ENCODE assay signal across 12 mouse cellular contexts in genomic region chr8:72162821-72163220, GRCm38 (mm10). TPM values are rescaled to one million over a fixed set of nuclear protein-coding genes. Genes with fewer than 3 reads are reported as not detected.
DNase-seq lines count a peak whose midpoint lies in the region; ATAC-seq and TF ChIP-seq lines count a peak whose summit lies in the region.
"Had no signal": no experiment of that assay in that cellular context is flagged by ENCODE, and none has a peak within 500 bp of the region (broad histone marks: within the 10 kb centered on the region; RNA-seq: fewer than 3 reads in every experiment).

No protein-coding gene starts in this region.

- TF ChIP-seq EP300 in stomach, postnatal 0 days (optimal IDR thresholded peaks at IDR 0.05), result no peak

- no peak overlapping the region for H3K27ac ChIP-seq in lung, embryonic 15.5 days
- H3K27ac ChIP-seq in embryonic facial prominence, embryonic 10.5 days (replicated peaks), result no peak overlapping the region
- H3K27ac ChIP-seq in limb, embryonic 13.5 days, result no peak overlapping the region
- no peak overlapping the region for H3K27ac ChIP-seq in stomach, postnatal 0 days (replicated peaks)
- H3K27ac ChIP-seq: layer of hippocampus, adult 2 months had no signal

- H3K9ac ChIP-seq in lung, embryonic 15.5 days, result no peak overlapping the region
- no peak overlapping the region for H3K9ac ChIP-seq in limb, embryonic 13.5 days
- no peak overlapping the region for H3K9ac ChIP-seq in stomach, postnatal 0 days (ENCODE audit: low read length)

- peaks cover 24% of the 10 kb centered on the region for H3K4me1 ChIP-seq in lung, embryonic 15.5 days
- peaks cover 23% of the 10 kb centered on the region for H3K4me1 ChIP-seq in embryonic facial prominence, embryonic 10.5 days
- H3K4me1 ChIP-seq in limb, embryonic 13.5 days, result peaks cover 35% of the 10 kb centered on the region
- peaks cover 7% of the 10 kb centered on the region for H3K4me1 ChIP-seq in stomach, postnatal 0 days (replicated peaks; ENCODE audit: control insufficient read depth, insufficient read depth)

- peaks cover 7% of the 10 kb centered on the region for H3K36me3 ChIP-seq in lung, embryonic 15.5 days
- peaks cover 48% of the 10 kb centered on the region for H3K36me3 ChIP-seq in embryonic facial prominence, embryonic 10.5 days (replicated peaks)
- H3K36me3 ChIP-seq in limb, embryonic 13.5 days, result peaks cover 25% of the 10 kb centered on the region
- H3K36me3 ChIP-seq in stomach, postnatal 0 days (ENCODE audit: control insufficient read depth, insufficient read depth, low read length), result no peaks in the 10 kb centered on the region

- no peak for TF ChIP-seq CTCF in stomach, postnatal 0 days (IDR thresholded peaks at IDR 0.05; ENCODE audit: low read depth)

- no peaks in the 10 kb centered on the region for H3K9me3 ChIP-seq in lung, embryonic 15.5 days
- H3K9me3 ChIP-seq in embryonic facial prominence, embryonic 10.5 days, result no peaks in the 10 kb centered on the region
- no peaks in the 10 kb centered on the region for H3K9me3 ChIP-seq in limb, embryonic 13.5 days
- H3K9me3 ChIP-seq in stomach, postnatal 0 days (ENCODE audit: control insufficient read depth, low read length), result no peaks in the 10 kb centered on the region

- no peak for DNase-seq in lung, adult 18-20 months
- no peak for DNase-seq in embryonic facial prominence, embryonic 10.5 days (ENCODE audit: low spot score)
- DNase-seq in stomach, postnatal 0 days (ENCODE audit: low spot score), result no peak
- no peak for DNase-seq in adrenal gland, adult 8-10 months
- DNase-seq in gastrocnemius, postnatal 10 days, result no peak
- DNase-seq: cerebellum, adult 8-10 months; heart, postnatal 4 days had no signal

- 0 out of 2 replicates have a peak overlapping the region, but pooled peaks have one; percentile 62 for H3K4me2 ChIP-seq in lung, embryonic 15.5 days
- peak overlapping the region; percentile 85; the same call in 1 of the 2 replicates for H3K4me2 ChIP-seq in limb, embryonic 13.5 days (replicated peaks)
- H3K4me2 ChIP-seq in stomach, postnatal 0 days (replicated peaks; ENCODE audit: low read depth), result peak overlapping the region; percentile 87; the same call in 1 of the 2 replicates

- no peak overlapping the region for H3K4me3 ChIP-seq in lung, embryonic 15.5 days
- peak overlapping the region; percentile 97; the same call in 1 of the 2 replicates for H3K4me3 ChIP-seq in embryonic facial prominence, embryonic 10.5 days
- H3K4me3 ChIP-seq in limb, embryonic 13.5 days, result no peak overlapping the region
- H3K4me3 ChIP-seq in stomach, postnatal 0 days (ENCODE audit: low read depth, low read length), result no peak overlapping the region

- ATAC-seq in lung, embryonic 15.5 days (ENCODE audit: borderline replicate concordance, extremely low read depth, low FRiP score, low TSS enrichment), result no peak
- no peak for ATAC-seq in limb, embryonic 13.5 days (ENCODE audit: low FRiP score, low read depth)
- ATAC-seq in stomach, postnatal 0 days (ENCODE audit: low FRiP score, low TSS enrichment), result no peak

- H3K27me3 ChIP-seq in lung, embryonic 15.5 days, result no peaks in the 10 kb centered on the region
- H3K27me3 ChIP-seq in embryonic facial prominence, embryonic 10.5 days (replicated peaks; ENCODE audit: low read depth, poor library complexity, severe bottlenecking), result no peaks in the 10 kb centered on the region
- H3K27me3 ChIP-seq in limb, embryonic 13.5 days, result no peaks in the 10 kb centered on the region
- no peaks in the 10 kb centered on the region for H3K27me3 ChIP-seq in stomach, postnatal 0 days (ENCODE audit: control insufficient read depth, insufficient read depth, low read length)

RNA-seq across cellular contexts. Expression of gene Rab8a, which starts 1.8 kb away (rescaled TPM):
- polyA plus RNA-seq in lung, embryonic 15.5 days (2015; fragmentation: Nextera tagmentation; extraction: Ambion mirVana), result 118 and 120 TPM in 2 replicates
- polyA plus RNA-seq in embryonic facial prominence, embryonic 10.5 days (2016; fragmentation: Nextera tagmentation; extraction: Ambion mirVana), result 130 and 139 TPM in 2 replicates
- polyA plus RNA-seq in limb, embryonic 13.5 days (2015; fragmentation: Nextera tagmentation; extraction: Ambion mirVana), result 121 and 125 TPM in 2 replicates
- 84.0 and 88.6 TPM in 2 replicates for polyA plus RNA-seq in stomach, postnatal 0 days (2015; fragmentation: Nextera tagmentation; extraction: Ambion mirVana)
- 10 to 100 TPM; 56.6 to 69.3 (median 61.7) TPM for total RNA-seq in adrenal gland, adult 8-10 months (2022)
- total RNA-seq in gastrocnemius, postnatal 10 days (2021), result 10 to 100 TPM; 22.8 to 30.8 TPM

RNA-seq across cellular contexts. Expression of gene Hsh2d, which starts 26.6 kb away (rescaled TPM):
- polyA plus RNA-seq in lung, embryonic 15.5 days (2015; fragmentation: Nextera tagmentation; extraction: Ambion mirVana), result 0.34 and 0.57 TPM in 2 replicates
- polyA plus RNA-seq in embryonic facial prominence, embryonic 10.5 days (2016; fragmentation: Nextera tagmentation; extraction: Ambion mirVana), result not detected in 2 replicates
- polyA plus RNA-seq in limb, embryonic 13.5 days (2015; fragmentation: Nextera tagmentation; extraction: Ambion mirVana), result not detected in 2 replicates
- polyA plus RNA-seq in stomach, postnatal 0 days (2015; fragmentation: Nextera tagmentation; extraction: Ambion mirVana), result 3.9 TPM in 2 replicates
- total RNA-seq in adrenal gland, adult 8-10 months (2022), result under 1 TPM in 1 of 4 experiments, not detected in 3; 0.16 TPM
- not detected for total RNA-seq in gastrocnemius, postnatal 10 days (2021)

RNA-seq across cellular contexts. Expression of gene Tpm4, which starts 28.0 kb away (rescaled TPM):
- 896 and 923 TPM in 2 replicates for polyA plus RNA-seq in lung, embryonic 15.5 days (2015; fragmentation: Nextera tagmentation; extraction: Ambion mirVana)
- 749 and 797 TPM in 2 replicates for polyA plus RNA-seq in embryonic facial prominence, embryonic 10.5 days (2016; fragmentation: Nextera tagmentation; extraction: Ambion mirVana)
- polyA plus RNA-seq in limb, embryonic 13.5 days (2015; fragmentation: Nextera tagmentation; extraction: Ambion mirVana), result 638 and 655 TPM in 2 replicates
- polyA plus RNA-seq in stomach, postnatal 0 days (2015; fragmentation: Nextera tagmentation; extraction: Ambion mirVana), result 330 and 364 TPM in 2 replicates
- total RNA-seq in adrenal gland, adult 8-10 months (2022), result 100 to 1,000 TPM; 133 to 158 (median 140) TPM
- 100 to 1,000 TPM; 115 to 142 TPM for total RNA-seq in gastrocnemius, postnatal 10 days (2021)

RNA-seq across cellular contexts. Expression of gene Cib3, which starts 49.8 kb away (rescaled TPM):
- 0.20 TPM in 2 replicates for polyA plus RNA-seq in lung, embryonic 15.5 days (2015; fragmentation: Nextera tagmentation; extraction: Ambion mirVana)
- polyA plus RNA-seq in embryonic facial prominence, embryonic 10.5 days (2016; fragmentation: Nextera tagmentation; extraction: Ambion mirVana), result not detected in 2 replicates
- not detected in 2 replicates for polyA plus RNA-seq in limb, embryonic 13.5 days (2015; fragmentation: Nextera tagmentation; extraction: Ambion mirVana)
- 0.45 and 0.79 TPM in 2 replicates for polyA plus RNA-seq in stomach, postnatal 0 days (2015; fragmentation: Nextera tagmentation; extraction: Ambion mirVana)
- total RNA-seq in adrenal gland, adult 8-10 months (2022), result under 1 TPM in 1 of 4 experiments, not detected in 3; 0.20 TPM
- total RNA-seq in gastrocnemius, postnatal 10 days (2021), result not detected
- total RNA-seq: heart, postnatal 4 days; layer of hippocampus, adult 2 months had no signal

RNA-seq across cellular contexts. Expression of gene Gm11034, which starts 50.6 kb away (rescaled TPM):
- polyA plus RNA-seq in lung, embryonic 15.5 days (2015; fragmentation: Nextera tagmentation; extraction: Ambion mirVana), result not detected in 2 replicates
- not detected in 2 replicates for polyA plus RNA-seq in embryonic facial prominence, embryonic 10.5 days (2016; fragmentation: Nextera tagmentation; extraction: Ambion mirVana)
- not detected in 2 replicates for polyA plus RNA-seq in limb, embryonic 13.5 days (2015; fragmentation: Nextera tagmentation; extraction: Ambion mirVana)
- polyA plus RNA-seq in stomach, postnatal 0 days (2015; fragmentation: Nextera tagmentation; extraction: Ambion mirVana), result not detected in 2 replicates
- not detected for total RNA-seq in adrenal gland, adult 8-10 months (2022)
- not detected for total RNA-seq in gastrocnemius, postnatal 10 days (2021)
- total RNA-seq: heart, postnatal 4 days; layer of hippocampus, adult 2 months had no signal
- polyA plus RNA-seq: frontal cortex, adult 2 months; urinary bladder, adult 2 months had no signal
